Mouse (Mus musculus) G1E (cell line): Measurements from ENCODE around the gene Lfng. TPM values are rescaled to one million over a fixed set of nuclear protein-coding genes. Genes with fewer than 3 reads are reported as not detected.

Source experiments
- ATAC-seq: 2 replicates; pipeline ENCODE4 v1.8.0; 2016; ENCODE audit warnings: mild to moderate bottlenecking; ENCODE audit not compliant: insufficient number of reproducible peaks, poor library complexity, low FRiP score, severe bottlenecking; ENCODE audit errors: extremely low read depth
- DNase-seq: peaks from one replicate; pipeline ENCODE4 v3.0.0; 2012; ENCODE audit warnings: low spot score
- H3K27me3 ChIP-seq: 2 replicates; pipeline ENCODE4 v1.6.1; 2012; ENCODE audit warnings: mild to moderate bottlenecking, low read length, inconsistent platforms; ENCODE audit not compliant: insufficient read depth
- H3K36me3 ChIP-seq: replicated peaks from 2 replicates; pipeline ENCODE3; 2012; ENCODE audit warnings: mild to moderate bottlenecking, inconsistent platforms
- H3K4me1 ChIP-seq: 2 replicates; pipeline ENCODE4 v1.6.1; 2012; ENCODE audit warnings: low read depth, low read length, inconsistent platforms, mixed read lengths; ENCODE audit not compliant: insufficient read depth
- H3K4me3 ChIP-seq: 2 replicates; pipeline ENCODE4 v1.5.1; 2012; ENCODE audit warnings: low read depth, mild to moderate bottlenecking, inconsistent platforms, low read length, moderate library complexity, mixed read lengths
- H3K9me3 ChIP-seq: replicated peaks from 2 replicates; pipeline ENCODE4 v1.6.1; 2012; ENCODE audit warnings: inconsistent platforms
- CTCF ChIP-seq: IDR thresholded peaks from 2 replicates; pipeline ENCODE4 v1.5.1; 2012; ENCODE audit warnings: low read depth, low read length, inconsistent platforms, mixed read lengths
- GATA1 ChIP-seq: IDR thresholded peaks from 2 replicates; pipeline ENCODE4 v1.6.1; 2012; ENCODE audit warnings: borderline replicate concordance, low read length, inconsistent platforms, mixed read lengths
- GATA2 ChIP-seq: IDR thresholded peaks from 2 replicates; pipeline ENCODE4 v1.6.1; 2012; ENCODE audit warnings: low read depth, low read length, inconsistent platforms, borderline replicate concordance
- POLR2AphosphoS5 ChIP-seq: IDR thresholded peaks from 2 replicates; pipeline ENCODE4 v1.6.1; 2012; ENCODE audit warnings: low read depth, low read length, inconsistent platforms; ENCODE audit not compliant: insufficient replicate concordance
- TAL1 ChIP-seq: conservative IDR thresholded peaks from 2 replicates; pipeline ENCODE4 v1.6.1; 2012; ENCODE audit warnings: low read depth, low read length, inconsistent platforms, mixed read lengths
- polyA plus RNA-seq: library from polyadenylated mRNA; stranded (reverse); fragments of >175 nt; gene quantifications from 2 replicates; pipeline ENCODE4 v1.2.3, GENCODE M21; 2012
- total RNA-seq, 2 experiments: library from RNA; stranded (forward) in 1 of 2; stranded (reverse) in 1 of 2; fragments of 200-1000 nt in 1 of 2; fragments of >200 nt in 1 of 2; fragmentation: Nextera tagmentation in 1 of 2; gene quantifications; 2 replicates each; pipeline ENCODE4 v1.2.3; 2014 to 2017

Lfng gene
- total and polyA plus RNA-seq, 3 experiments, result 4.3 to 15.2 (median 12.0) TPM

GRCm38 (mm10) chr5:140639871-140640270 is 32.8 kb downstream of the Lfng start:
- Histone ChIP-seq H3K36me3 (peaks cover 56% of the 10 kb centered on the region), H3K9me3 (no peaks in the 10 kb centered on the region), H3K4me1 (peaks cover 47% of the 10 kb centered on the region), H3K27me3 (peaks cover 5% of the 10 kb centered on the region; the same call in 1 of the 2 replicates), H3K4me3 (no peak overlapping the region)
- no peak for TF ChIP-seq CTCF
- no peak for TF ChIP-seq POLR2AphosphoS5
- TF ChIP-seq GATA2, result no peak
- TF ChIP-seq TAL1, result no peak
- no peak for TF ChIP-seq GATA1
- DNase-seq (no peak), ATAC-seq (no peak)

- Histone ChIP-seq H3K4me1 (peaks cover 57% of the 10 kb centered on the region), H3K27me3 (peaks cover 6% of the 10 kb centered on the region; the same call in 1 of the 2 replicates), H3K4me3 (no peak overlapping the region), H3K36me3 (peaks cover 46% of the 10 kb centered on the region), H3K9me3 (no peaks in the 10 kb centered on the region)
- no peak for TF ChIP-seq CTCF
- TF ChIP-seq GATA2, result no peak
- no peak for TF ChIP-seq TAL1
- no peak for TF ChIP-seq GATA1
- no peak for TF ChIP-seq POLR2AphosphoS5
- DNase-seq (no peak), ATAC-seq (no peak)
These were observed 33.7 kb downstream of the Lfng start for GRCm38 (mm10) chr5:140640812-140641211.

DNA sequence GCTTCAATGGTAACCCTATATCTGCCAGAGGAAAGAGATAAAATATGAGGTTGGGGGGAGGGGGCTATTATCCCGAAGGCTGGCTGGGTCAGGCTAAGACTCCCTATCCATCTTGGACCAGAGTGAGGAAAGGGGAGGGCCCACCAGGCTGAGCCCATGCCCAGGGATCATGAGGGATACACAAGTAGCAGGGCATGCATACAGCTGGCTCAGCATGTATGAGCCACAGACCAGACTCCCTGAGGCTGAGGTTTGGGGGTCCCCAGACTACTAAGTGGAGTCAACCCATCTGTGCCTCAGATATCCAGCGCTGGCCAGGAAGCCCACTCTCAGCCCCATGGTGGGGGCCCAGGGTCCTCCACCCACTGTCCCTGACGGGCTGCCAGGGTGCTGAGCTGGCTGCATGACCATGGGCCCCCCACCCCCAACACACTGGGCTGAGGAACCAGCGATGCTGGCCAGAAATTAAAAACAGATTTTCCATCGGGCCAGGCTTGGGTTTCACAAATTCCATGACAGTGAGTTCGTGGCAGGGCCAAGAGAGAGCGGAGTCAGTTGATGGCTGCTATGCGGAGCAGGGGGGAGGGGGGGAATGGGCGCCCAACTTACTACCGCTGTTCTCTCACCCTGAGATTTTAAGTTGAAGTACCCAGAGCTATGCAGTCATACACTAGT is 34.3 kb downstream of the Lfng start:
- Histone ChIP-seq H3K36me3 (peaks cover 49% of the 10 kb centered on the region), H3K4me3 (no peak overlapping the region), H3K4me1 (peaks cover 62% of the 10 kb centered on the region), H3K9me3 (no peaks in the 10 kb centered on the region), H3K27me3 (peaks cover 10% of the 10 kb centered on the region; the same call in 1 of the 2 replicates)
- ATAC-seq (no peak), DNase-seq (no peak)
- no peak for TF ChIP-seq CTCF
- TF ChIP-seq POLR2AphosphoS5, result no peak
- TF ChIP-seq GATA2, result no peak
- no peak for TF ChIP-seq TAL1
- TF ChIP-seq GATA1, result no peak

DNA sequence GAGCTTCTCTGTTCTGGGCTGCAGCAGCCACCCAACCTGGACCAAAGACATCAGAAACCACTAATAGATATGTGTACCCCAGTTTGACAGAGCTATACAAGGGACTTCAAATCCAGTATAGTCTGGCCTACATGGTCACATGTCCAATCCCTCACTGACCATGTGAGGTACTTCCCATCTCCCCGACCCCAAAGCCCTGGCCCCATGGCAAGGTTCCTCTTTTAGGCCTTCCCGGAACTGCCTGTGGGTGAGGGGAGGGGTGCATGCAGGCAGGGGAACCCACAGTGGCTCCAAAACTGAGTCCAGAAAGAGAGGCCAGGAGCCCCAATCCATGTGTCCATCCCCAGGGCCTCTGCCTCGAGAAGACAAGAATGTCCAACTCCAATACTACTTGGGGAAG is 35.0 kb downstream of the Lfng start:
- H3K4me1 ChIP-seq, result peaks cover 65% of the 10 kb centered on the region
- no peaks in the 10 kb centered on the region for H3K9me3 ChIP-seq
- peak; percentile 70 for DNase-seq
- peaks cover 52% of the 10 kb centered on the region for H3K36me3 ChIP-seq
- H3K27me3 ChIP-seq, result peaks cover 16% of the 10 kb centered on the region
- no peak for TF ChIP-seq TAL1
- TF ChIP-seq GATA2, result no peak
- TF ChIP-seq POLR2AphosphoS5, result no peak
- no peak for TF ChIP-seq CTCF
- no peak for TF ChIP-seq GATA1
- peak; percentile 54 for ATAC-seq
- peak overlapping the region; percentile 18; the same call in 1 of the 2 replicates for H3K4me3 ChIP-seq

DNA sequence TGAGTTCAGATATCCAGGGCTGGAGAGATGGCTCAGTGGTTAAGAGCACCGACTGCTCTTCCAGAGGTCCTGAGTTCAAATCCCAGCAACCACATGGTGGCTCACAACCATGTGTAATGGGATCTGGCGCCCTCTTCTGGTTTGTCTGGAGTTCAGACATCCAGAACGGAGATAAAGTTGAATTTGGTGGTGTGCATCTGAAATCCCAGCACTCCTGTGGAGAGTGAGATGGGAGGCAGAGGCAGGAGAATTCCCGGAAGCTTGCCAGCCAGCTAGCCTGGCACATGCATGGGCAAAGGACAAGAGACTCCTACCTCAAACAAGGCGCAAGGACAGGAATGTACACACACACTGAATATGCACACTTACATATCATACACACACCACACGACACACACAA is 37.1 kb downstream of the Lfng start:
- ATAC-seq, result no peak
- DNase-seq, result no peak
- H3K4me1 ChIP-seq, result peaks cover 84% of the 10 kb centered on the region

GRCm38 (mm10) chr5:140644702-140645201 is 37.6 kb downstream of the Lfng start:
- TF ChIP-seq TAL1, result peak; percentile 88
- TF ChIP-seq GATA2, result no peak
- no peak for TF ChIP-seq POLR2AphosphoS5
- H3K36me3 ChIP-seq, result peaks cover 30% of the 10 kb centered on the region
- peaks cover 87% of the 10 kb centered on the region for H3K4me1 ChIP-seq
- peak overlapping the region; percentile 52; the same call in 1 of the 2 replicates for H3K4me3 ChIP-seq
- no peaks in the 10 kb centered on the region for H3K9me3 ChIP-seq
- H3K27me3 ChIP-seq, result peaks cover 28% of the 10 kb centered on the region
- DNase-seq, result peak; percentile 78
- peak; percentile 76 for ATAC-seq

More for the DNA sequence above, 37.1 kb downstream of the Lfng start:
- TF ChIP-seq GATA1, result no peak
- no peak for TF ChIP-seq GATA2
- TF ChIP-seq TAL1, result no peak
- no peak for TF ChIP-seq CTCF
- no peak for TF ChIP-seq POLR2AphosphoS5
- peaks cover 28% of the 10 kb centered on the region for H3K27me3 ChIP-seq
- H3K9me3 ChIP-seq, result no peaks in the 10 kb centered on the region
- no peak overlapping the region for H3K4me3 ChIP-seq
- H3K36me3 ChIP-seq, result peaks cover 35% of the 10 kb centered on the region
